Mouse (Mus musculus): ENCODE data around the gene Mtx2.

Gene Mtx2

DNA sequence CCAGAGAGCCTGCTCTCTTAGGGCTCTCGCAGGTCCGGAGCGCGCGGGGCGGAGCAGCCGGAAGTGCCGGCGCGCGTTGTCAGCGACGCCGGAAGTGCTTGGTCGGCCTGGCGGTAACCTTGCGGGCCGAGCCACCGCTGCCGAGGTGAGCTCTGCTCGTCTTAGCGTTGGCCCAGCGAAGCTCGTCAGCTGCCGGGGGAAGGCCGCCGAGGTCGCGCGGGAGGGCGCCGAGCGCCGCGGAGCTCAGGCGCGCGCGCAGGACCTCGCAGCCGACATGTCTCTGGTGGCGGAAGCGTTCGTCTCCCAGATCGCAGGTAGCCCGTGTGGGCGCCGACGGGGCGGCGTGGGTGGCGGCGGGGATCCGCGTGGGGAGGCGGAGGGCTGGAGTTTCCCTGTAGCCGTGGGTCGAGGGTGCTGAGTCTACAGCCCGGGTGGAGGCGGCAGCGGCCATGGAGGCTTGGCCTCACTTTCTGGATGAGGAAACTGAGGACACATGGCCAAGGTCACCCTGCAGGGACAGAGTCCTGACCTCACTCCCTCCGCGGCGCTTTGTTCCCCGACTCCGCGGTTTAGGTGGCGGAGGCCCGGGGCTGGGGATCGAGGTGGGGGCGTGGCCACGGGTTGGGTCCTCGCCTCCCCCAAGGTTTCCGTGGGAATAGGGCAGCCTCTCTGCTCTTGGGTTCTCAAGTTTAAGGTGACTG lies at the start of gene Mtx2:
Gene Mtx2, plus strand, starts transcription at position 74 of the 701 bp plus-strand sequence.
- DNase-seq (ENCODE audit: low spot score) = peak; percentile 73

DNA sequence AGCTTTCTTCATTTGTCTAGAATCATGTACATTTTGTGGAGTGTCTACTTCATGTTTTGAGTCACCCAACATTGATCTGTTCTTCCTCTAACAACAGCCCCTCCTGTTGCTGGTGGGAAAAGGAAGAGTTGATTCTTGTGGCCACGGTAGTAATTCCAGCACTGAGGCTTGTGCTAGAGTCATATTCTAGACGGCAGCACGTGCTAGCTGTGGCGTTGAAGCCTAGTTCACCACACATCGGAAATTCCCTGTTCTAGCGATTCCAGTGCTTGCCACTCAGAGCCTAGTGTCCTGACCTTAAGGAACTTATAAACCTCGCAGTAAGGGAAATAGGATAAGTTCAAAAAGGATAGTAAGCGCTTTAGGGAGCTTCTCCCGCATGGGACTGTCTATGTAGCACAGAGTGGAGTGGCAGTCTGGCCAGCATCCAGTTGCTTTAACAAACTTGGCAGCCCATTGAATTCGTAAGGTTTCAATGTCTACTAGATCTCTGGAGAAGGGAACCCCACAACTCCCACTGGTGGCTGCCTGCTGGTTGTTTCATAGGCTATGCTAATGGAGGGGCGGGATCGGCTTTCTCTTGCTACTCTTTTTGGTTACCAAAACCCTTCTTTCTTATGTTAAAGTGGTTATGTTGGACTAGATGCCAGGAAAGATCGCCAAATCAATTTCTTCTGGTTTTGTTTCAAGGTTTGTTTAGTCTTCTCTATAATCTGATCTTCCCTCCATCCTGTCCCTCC lies 47.9 kb upstream of the Mtx2 start:
- no peak for DNase-seq (ENCODE audit: low spot score)

DNA sequence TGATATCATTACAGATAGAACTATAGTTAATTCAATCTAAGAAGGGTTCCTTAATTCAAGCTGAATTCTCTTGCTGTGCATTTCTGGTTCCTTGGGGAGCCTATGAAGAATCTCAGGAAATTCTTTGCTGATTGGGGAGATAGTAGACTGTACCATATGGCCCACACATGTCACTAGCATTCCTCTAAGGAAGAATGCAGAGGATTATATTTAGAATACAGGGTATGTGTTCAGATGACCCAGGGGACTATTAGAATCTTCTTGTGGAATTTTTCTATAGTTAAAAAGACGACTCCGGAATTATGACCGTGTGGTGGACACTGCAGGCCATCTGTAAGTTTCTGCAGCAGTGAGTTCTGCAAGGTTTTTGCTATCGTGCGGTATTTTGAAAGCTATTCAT lies 44.2 kb upstream of the Mtx2 start:
- no peak for DNase-seq (ENCODE audit: low spot score)

DNA sequence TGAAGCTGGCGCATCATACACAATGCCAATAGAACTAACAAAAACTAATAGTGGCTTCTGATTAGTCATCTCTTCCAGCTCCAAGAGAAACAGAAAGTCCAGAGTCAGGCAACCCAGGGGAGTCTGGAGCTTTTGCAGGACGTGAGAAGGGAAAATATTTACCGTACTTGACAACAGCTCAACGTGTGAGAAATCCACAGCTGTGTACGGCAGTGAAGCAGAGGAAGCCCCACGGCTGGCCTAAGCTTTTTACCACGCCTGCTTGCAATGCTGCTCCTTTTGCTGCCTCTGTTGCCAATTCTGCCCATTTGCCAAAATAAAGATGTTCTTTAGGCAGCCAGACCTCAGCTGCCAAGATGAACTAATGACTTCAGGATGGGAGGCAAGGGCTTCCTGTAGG lies 30.1 kb upstream of the Mtx2 start:
- DNase-seq (ENCODE audit: low spot score) = no peak

DNA sequence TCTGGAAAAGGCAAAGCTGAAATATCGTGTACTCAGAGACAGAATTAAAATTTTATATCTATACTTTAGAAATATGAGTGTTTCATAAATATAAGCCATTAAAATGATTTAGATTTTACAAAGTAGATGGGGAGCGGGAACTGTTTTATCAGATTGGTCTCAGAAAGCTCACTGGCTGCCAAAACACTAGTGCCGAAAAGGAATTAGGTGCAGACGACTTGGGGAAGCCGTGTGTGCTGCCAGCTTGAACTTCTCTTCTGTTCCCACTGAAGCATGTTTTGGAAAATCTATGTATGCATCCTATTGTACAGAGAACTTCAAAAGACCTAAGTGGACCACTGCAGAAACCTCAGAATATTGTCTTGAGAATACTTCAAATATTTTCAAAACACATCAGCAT lies 17.2 kb upstream of the Mtx2 start:
- DNase-seq (ENCODE audit: low spot score) = no peak

DNA sequence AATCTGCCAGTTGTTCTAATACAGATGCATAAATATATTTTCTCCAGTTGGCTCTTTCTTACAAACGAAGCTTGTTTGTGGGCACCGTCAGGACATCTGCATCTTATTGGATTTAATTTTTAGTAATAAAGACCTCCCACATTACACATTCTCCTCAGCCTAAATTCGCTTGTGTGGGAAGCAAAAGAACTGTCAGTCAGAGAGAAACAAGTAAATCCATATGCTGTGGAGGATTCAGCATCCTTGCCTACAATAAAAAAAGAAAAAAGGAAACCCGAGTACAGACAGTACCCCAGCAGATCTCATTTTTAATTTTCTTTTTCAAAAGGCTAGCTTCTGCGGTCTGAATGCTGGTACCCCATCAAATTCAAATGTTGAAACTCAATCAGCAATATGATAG lies 2.9 kb upstream of the Mtx2 start:
- no peak for DNase-seq (ENCODE audit: low spot score)

DNA sequence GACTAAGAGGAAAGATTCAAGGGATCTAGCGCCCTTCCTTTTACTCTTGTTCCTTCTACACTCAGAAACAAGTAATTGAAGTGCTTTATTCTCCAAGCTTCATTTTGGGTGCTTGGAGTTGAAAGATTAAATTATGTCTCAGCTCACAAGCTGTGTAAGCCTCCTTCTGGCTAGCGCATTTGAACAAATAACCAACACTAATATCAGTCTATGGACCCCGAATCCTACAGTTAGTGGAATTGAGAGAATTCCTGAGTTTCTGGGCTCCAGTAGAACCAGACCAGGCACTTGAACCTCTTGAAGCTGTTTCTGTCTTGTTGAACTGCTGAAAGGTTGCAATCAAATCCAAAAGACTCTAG lies 253 bp upstream of the Mtx2 start:
- DNase-seq (ENCODE audit: low spot score) = no peak

DNA sequence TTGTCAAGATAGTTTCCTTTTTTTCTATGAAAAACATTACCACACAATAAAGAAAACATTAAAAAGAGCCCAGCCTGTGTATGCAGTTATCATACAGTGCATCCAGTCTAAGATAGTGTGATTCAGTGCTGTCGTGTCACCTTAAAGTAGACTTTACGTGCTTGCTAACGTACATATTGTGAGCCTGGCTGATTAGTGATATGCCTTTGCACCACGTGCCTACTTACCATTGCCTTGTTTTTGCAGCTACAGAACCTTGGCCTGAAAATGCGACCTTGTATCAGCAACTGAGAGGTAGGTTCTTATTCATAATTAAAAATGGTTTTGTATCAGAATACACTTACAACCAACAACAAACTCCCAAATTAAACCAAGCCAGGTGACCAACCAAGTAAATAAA lies 21.4 kb downstream of the Mtx2 start:
- DNase-seq (ENCODE audit: low spot score) = no peak

DNA sequence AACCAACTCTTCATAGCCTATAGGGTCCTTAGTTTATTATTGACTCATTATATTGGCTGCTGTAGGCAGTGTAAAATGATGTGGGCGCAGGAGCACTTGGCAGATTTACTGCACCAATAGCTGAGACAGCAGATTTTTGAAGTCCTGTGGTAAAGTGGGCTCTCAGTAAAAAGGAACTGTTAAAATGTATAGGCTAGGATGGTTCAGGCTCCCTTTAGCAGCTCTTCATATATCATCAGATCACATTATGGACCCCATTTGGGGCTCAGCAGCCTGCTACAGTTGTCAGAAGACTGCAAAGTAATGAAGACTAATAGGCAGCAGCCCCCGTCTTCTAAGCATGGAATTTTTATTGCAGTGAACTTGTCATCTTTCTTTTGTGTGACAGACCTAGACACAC lies 21.9 kb downstream of the Mtx2 start:
- DNase-seq (ENCODE audit: low spot score) = no peak

DNA sequence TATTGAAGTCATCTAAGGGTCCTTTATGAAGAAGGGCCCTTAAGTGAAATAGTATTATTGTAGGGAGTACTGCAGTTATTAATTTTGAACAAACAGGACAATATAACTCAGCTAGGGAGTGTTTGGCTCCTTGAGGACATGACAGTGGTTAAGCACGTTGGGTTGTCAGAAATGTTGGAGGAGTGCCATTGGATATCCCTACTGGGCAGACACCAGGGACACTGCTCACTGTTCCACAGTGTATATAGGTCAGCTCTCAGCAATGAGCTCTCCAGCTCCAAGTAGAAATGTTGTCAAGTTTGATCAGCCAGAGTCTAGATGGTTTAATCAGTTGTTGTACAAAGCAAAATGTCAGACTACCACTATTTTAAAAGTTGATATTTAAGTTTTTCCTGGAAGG lies 24.4 kb downstream of the Mtx2 start:
- no peak for DNase-seq (ENCODE audit: low spot score)

DNA sequence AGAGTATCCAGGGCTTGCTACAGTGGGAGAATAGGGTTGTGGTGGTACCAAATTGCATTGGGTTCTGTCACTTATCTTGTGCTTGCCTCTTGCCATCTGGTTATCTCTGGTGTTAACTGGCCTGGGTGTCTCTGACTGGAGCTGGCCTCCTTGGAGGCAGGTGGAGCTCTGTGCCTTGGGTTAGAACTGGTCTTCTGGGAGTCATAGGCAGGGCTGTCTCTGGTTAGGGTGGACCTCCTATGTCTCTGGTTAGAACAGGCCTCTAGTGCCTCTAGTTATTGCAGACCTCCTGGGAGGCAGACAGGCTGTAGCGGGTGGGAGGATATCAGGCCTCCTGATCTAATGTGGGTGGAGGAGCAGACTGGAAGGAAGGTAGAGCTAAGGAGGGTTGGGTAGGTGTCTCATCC lies 36.5 kb downstream of the Mtx2 start:
- DNase-seq (ENCODE audit: low spot score) = no peak

DNA sequence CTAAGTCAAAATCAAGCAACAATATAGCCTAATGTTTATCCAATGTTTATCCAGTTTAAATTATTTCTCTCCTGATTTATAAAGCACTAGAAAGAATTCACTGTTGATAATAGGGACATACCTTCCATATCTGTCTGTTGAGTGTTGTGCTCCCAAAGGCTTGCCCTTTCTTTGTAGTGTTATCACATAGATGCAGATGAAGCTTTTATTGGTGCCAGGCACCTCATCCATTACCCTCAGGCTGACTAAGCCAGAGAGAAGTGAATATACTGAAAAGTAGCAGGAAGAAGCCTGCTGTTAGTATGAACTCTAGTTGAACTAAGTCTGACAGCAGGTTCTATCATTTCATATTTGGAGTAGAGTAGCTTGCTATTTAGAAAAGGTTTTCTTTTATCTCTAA lies 39.8 kb downstream of the Mtx2 start:
- DNase-seq (ENCODE audit: low spot score) = no peak

DNA sequence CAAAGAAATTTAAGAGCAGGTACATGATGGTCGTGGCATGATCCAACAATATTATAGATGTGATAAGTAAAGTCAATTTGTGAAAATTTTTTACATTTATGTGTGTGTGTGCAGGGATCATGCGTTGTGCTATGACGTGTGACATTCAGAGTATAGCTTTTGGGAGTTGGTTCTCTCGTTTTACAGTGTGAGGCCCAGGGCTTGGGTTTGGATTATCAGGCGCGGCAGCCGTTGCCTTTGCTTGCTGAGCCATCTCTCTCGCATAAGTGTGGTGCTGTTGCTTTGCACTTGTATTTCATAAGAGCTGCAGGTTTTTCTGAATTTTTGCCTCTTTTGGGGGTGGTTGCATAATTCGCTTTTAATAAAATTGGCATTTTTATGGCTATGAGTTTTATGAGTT lies 48.4 kb downstream of the Mtx2 start:
- DNase-seq (ENCODE audit: low spot score) = no peak

DNA sequence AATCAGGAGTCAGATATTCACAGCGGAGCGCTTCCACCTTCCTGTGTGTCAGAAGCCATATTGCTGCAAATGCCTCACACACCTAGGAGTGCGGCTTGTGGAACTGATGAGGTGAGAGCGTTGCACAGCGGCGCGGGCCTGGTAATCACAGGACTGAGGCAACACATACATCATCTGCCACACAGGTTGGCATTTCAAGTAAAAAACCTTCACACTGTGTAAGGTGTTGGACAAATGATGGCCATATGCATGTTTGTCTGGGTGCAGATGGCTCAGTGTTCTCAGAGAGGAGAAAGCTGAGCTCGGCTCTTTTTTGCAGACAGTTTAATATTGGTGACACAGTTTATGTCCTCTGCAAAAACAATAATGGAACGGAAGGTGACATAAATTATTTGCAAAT lies 58.8 kb downstream of the Mtx2 start:
- DNase-seq (ENCODE audit: low spot score) = no peak

DNA sequence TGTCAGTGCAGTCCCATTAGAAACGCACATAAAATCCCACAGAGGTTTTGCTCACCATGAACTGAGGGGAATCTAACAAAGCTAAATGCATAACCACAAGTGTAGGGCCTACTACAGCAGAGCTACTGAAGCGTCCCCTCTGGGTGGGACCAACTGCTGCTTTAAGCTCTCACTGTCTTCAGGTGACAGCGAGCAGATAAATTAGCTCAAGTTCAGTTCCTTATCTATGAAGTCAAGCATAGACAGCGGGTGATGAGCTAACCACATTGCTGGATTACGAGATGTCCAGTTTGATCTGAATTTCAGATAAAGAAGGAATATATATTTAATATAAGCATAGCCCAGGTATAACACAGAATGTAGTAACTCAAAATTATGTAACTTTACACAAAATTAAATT lies 66.3 kb downstream of the Mtx2 start:
- DNase-seq (ENCODE audit: low spot score) = no peak

DNA sequence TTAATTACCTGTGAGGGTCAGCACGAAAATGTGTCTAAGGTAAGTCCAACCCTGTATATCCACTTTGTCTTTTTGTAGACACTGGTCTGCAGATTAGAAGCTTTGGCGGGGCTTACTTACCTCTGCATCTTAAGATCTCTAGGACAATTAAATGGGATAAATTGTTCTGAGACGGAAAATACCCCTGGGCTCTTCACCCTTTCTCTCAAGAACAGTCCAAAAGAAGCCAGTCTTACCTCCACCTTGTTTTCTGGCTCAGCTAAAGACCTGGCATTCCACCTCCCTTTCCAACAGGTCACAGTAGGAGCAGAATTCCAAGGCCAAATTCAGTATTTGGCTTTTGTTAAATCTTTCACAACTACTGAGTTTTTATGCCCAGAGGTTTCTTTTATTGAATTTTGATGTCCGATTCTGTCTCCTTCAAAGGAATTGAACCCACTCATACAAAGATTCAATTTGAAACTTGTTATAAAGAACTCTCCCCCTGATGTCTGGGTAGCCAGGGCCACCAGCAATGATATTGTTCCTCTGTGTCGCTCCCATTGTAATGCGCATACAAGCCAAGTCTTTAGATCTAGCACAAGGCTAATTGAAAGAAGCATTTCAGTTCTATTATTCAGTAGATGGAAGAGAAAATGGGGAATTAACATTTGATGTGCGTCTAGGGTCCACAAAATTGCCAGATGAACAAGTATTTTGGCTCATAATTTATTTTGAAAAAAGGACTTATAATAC lies 67.4 kb downstream of the Mtx2 start:
- DNase-seq (ENCODE audit: low spot score) = no peak

DNA sequence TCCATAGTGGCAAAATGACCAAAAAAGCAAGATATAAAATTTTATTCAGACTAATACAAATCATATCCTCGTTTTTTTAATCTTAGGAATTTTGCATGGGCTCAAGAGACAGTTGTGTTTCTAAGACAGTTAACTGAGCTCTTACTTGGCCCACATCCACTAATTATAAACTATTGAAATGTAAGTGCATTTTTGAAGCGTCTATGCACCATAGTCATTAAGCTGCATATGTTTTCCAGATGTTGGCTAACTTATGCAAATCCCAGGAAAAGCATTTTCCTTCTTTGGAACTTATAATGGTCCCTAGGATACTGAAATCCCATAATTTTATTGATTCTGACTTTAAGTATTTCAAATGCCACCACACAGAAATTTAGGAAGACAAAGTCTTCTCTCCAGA lies 68.5 kb downstream of the Mtx2 start:
- no peak for DNase-seq (ENCODE audit: low spot score)

DNA sequence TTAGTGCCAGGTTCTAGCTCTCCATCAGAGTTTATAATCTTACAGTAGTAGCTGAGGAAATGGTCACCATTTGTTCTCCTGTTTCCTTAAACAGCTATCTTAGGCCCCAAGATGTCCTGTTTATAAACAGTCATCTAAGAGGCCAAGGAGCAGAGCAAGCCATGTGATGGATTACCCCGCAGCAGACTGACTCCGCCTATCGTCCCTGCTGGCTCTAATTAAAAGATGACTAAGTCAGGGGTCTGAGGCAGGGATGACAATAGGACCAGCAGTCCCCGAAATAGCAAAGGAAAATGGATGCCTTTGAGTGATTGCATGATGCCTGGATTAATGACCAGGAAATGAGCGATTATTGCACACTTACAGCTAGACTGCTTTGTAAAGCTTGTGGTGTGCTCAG lies 74.4 kb downstream of the Mtx2 start:
- no peak for DNase-seq (ENCODE audit: low spot score)

DNA sequence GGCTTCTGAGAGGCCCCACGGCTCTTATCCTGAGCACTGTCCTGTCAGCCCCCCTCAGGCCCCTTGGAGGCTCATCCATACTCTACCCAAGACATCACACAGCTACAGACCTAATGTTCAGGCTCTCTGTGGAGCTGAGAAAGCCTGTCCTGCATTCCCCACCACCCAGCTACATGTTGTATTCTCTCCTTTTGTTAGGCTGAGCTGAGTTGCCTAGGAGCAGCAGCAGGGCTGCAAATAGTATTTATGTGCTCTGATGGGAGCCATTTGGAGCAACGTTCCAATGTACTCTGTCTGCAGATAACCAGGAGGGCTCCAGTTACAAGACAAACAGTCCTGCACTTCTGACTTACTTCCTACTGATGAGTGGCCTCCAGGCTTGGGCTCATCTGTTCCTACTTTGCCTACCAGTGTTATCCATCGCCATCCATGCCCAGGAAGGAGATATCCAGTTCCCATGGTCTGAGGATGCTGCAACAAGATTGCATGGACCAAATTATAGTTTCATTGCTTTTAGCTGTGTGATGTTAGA lies 76.2 kb downstream of the Mtx2 start:
- no peak for DNase-seq (ENCODE audit: low spot score)

DNA sequence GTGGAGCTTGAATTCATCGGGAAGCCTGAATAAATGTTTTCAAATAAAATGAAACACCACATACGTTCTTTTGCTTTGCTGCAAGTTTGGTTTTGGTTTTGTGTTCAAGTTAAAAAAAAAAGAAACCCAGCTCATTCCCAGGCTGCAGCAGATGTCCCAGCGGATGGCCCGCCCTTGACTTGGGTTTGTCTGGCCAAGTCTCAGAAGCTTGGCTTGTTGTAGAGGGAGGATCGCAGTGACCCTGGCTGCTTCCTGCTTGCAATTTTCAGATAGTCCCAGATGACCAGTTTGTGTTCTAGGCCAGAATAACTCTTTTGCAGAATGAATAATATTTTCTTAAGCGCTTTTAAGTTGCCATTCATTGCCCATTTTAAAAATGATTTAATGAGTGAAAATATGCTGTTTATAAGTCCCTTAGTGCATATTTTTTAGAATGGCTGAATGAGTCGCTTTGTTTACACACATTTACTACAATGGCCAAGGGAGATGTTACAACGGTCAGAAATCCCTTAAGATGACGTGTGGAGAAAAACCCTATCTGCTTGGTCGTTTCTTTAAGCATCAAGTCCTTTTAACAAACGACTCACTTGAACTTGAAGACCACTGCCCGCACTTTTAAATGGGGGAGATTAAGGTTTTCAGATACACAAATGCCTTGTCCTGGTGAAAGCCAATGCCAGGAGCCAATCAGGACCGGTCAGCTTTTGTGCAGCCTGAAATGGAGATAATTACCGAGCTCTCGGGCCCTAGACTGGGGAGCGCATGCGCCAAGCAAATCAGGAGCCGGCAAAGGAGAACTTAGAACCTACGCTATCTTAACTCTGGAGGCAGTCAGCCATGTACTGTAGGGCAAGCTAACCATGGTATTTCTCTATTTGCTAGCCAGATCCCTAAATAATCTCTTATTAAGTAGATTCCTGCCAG lies 82.0 kb downstream of the Mtx2 start:
- no peak for DNase-seq (ENCODE audit: low spot score)

DNA sequence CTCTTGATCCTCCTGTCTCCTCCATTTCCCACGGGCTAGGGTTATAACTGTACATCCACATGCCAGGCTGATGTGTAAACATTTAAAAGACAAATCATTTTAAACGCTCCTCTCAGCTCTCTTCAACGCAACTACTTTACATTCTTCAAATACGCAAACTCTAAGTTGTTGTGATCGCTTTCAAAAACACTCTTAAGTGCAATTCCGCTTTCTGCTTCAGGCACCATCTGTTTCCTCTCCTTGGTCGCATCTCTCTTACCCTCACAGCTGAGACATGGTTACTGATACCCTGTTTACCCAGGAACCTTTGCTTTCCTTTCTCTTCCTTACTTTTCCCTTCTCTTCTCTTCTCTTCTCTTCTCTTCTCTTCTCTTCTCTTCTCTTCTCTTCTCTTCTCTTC lies 86.4 kb downstream of the Mtx2 start:
- DNase-seq (ENCODE audit: low spot score) = no peak

Data from T-cell, adult 2 months (primary cell).